Mouse (Mus musculus): ENCODE data around the gene Myom1. TPM values are rescaled to one million over a fixed set of nuclear protein-coding genes. Genes with fewer than 3 reads are reported as not detected.

Gene Myom1
- total RNA-seq, 2 experiments from 2014 or later = 1.8 to 2.1 TPM

GRCm38 (mm10) chr17:71046856-71047255, 44.4 kb downstream of the Myom1 start:
- intact Hi-C loops (cut with DNase I) = no loop called here
- DNase-seq = no peak

DNA sequence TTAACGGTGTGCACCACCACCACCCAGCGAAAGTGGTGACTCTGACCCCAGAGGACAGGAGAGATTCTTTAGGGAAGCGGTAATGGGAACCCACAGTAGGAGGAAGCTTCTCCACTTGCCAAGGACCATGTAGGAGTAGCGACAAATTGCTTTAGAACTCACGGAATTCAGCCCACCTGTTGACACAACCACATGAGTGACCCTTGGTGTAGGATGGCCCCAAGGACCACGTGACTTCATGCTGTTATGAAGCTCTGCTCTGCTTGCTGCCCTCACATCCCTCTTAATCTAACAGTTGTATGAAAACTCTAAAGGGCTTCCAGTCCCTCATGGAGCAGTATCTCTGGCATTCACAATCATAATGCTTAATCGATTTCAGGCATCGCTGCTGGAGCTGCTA, 46.9 kb downstream of the Myom1 start:
- intact Hi-C loops (cut with DNase I) = no loop called here
- no peak for DNase-seq

DNA sequence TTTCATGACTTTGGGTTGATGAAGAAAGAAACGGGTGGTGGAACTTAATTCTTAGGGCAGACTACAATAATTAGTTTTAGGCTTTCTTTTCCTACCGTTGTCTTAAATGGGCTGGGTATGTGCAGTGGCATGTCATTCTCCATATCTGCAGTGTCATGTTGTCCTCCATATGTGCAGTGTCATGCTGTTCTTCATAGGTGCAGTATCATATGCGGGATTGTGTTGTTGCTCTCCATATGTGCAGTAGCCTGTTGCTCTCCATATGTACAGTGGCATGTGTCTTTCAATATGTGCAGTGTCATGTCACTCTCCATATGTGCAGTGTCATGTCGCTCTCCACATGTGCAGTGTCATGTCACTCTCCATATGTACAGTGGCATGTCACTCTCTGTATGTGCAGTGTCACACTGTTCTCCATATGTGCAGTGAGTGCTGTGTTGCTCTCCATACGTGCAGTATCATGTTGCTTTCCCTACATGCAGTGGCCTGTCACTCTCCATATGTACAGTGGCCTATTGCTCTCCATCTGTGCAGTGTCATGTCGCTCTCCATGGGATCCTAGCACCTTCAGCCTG, 50.8 kb downstream of the Myom1 start:
- no peak for DNase-seq
- intact Hi-C loops (cut with DNase I) = no loop called here

GRCm38 (mm10) chr17:71055203-71055894, 52.9 kb downstream of the Myom1 start:
- intact Hi-C loops (cut with DNase I) = no loop called here
- no peak for DNase-seq

- intact Hi-C loops (cut with DNase I) = no loop called here
- DNase-seq = no peak
Measured at GRCm38 (mm10) chr17:71056405-71056804, 54.0 kb downstream of the Myom1 start.

- intact Hi-C loops (cut with DNase I) = no loop called here
- DNase-seq = no peak
Measured at GRCm38 (mm10) chr17:71057758-71058157, 55.3 kb downstream of the Myom1 start.

DNA sequence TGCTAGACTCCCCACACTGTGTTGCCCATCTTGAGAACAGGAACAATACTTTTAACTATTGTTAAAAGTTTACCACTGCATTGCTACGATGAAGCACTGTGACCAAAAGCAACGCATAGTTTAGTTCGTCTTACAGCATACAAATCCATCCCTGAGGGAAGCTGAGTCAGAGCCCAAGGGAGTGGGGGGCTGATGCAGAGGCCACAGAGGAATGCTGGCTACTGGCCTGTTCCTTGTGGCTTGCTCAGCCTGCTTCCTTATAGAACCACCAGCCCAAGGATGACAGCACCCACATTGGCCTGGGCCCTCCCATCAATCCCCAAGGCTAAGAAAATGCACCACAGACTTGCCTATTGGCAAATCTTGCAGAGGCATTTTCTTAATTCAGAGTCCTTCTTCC, 56.8 kb downstream of the Myom1 start:
- intact Hi-C loops (cut with DNase I) = no loop called here
- no peak for DNase-seq

DNA sequence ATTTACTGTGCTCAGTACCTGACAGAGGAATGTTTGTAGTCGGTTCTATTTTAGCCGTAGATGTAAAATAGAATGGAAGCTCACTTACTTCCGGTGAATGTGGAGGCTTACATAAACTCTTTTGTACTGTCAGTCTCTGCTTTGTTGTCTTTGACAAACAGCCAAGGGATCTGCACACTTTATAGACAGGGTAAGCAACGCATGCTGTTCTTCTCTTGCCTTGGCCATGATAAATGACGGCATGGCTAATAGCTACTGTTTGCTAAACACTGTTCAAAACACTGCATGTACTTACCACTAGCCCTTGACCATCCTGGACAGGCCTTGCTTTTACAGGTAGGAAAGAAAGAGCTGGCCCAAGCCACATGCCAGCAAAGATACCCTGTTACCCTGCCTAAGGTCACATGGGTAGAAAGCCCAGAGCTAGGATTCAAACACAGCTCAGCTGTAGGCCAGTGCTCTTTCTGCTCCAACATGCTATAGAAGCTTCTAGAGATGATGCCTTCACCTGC, 59.7 kb downstream of the Myom1 start:
- no peak for DNase-seq
- intact Hi-C loops (cut with DNase I) = loop anchor here (5.0 kb wide), 1 partner anchor 135 kb away; no protein-coding TSS in a partner anchor

DNA sequence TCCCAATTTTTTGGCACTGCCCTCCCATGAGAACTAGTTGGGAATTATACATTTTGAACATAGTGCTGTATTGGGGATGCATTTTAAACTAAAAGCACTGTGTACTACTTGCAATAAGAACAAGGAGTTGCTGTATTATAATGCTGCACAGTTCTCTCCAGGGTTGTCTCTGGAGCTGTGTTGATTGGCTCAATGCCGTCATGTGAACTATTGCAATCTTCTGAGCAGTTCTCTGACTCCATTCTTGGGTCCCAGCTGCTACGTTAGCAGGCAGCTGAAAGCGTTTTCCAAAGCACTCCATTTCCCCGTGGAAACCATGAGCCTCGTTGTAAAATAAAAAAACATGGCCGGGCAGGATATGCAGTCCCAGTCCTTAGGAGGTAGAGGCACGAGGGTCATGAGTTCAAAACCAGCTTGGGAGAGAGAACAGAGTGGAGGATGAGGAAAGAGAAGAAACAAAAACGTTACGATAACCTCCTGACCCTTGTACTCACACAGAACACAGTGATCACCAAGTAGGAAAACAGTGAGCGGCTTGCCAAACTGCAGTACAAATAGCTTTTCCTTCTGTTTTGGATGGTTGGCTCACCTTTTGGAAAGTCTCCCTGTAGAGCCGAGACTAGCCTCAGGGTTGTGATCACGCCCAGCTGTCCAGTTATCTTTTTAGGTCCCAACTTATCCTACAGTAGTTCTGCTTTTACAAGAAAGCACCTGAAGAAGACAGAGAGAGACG, 60.6 kb downstream of the Myom1 start:
- DNase-seq = no peak
- intact Hi-C loops (cut with DNase I) = loop anchor here (5.0 kb wide), 1 partner anchor 134 kb away; no protein-coding TSS in a partner anchor

GRCm38 (mm10) chr17:71064463-71065014, 62.1 kb downstream of the Myom1 start:
- DNase-seq = no peak
- intact Hi-C loops (cut with DNase I) = loop anchor here (5.0 kb wide), 1 partner anchor 133 kb away; no protein-coding TSS in a partner anchor

GRCm38 (mm10) chr17:71065127-71065526, 62.7 kb downstream of the Myom1 start:
- intact Hi-C loops (cut with DNase I) = no loop called here
- no peak for DNase-seq

GRCm38 (mm10) chr17:71069176-71069575, 66.7 kb downstream of the Myom1 start:
- intact Hi-C loops (cut with DNase I) = no loop called here
- DNase-seq = no peak

DNA sequence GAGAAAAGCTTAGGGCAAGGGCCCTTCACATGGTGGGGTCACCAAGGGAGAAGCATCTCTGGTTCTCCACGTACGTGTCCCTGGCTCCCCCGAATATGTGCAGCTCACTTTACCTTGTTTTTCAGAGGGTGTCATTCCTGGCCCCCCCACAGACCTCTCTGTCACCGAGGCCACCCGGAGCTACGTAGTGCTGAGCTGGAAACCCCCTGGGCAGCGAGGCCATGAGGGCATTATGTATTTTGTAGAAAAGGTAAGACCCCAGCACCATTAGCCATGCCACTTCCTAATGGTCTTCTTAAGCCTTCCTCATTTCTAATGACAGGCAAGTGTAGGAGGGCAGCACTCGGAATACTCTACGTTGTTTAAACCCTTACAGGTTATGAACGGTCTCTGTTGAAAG, 69.5 kb downstream of the Myom1 start:
- intact Hi-C loops (cut with DNase I) = no loop called here
- DNase-seq = no peak

- intact Hi-C loops (cut with DNase I) = no loop called here
- DNase-seq = no peak
Measured at GRCm38 (mm10) chr17:71074386-71074785, 72.0 kb downstream of the Myom1 start.

DNA sequence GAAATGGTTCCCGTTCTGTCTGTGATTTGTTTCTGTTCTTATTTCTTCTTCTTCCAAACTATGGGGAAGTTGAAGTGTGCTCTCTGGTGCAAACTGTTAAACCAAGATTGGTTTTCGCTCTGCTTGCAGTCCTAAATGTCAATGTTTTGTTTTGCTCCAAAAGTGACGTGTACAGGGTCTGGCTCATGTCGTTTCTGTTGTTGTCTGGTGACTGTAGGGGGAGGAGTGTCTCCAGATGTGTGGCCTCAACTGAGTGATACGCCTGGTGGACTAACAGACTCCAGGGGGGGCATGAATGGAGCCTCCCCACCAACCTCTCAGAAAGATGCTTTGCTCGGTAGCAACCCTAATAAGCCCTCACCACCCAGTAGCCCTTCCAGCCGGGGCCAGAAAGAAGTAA, 79.6 kb downstream of the Myom1 start:
- intact Hi-C loops (cut with DNase I) = no loop called here
- DNase-seq = no peak

GRCm38 (mm10) chr17:71086969-71087368, 84.5 kb downstream of the Myom1 start:
- intact Hi-C loops (cut with DNase I) = no loop called here

DNA sequence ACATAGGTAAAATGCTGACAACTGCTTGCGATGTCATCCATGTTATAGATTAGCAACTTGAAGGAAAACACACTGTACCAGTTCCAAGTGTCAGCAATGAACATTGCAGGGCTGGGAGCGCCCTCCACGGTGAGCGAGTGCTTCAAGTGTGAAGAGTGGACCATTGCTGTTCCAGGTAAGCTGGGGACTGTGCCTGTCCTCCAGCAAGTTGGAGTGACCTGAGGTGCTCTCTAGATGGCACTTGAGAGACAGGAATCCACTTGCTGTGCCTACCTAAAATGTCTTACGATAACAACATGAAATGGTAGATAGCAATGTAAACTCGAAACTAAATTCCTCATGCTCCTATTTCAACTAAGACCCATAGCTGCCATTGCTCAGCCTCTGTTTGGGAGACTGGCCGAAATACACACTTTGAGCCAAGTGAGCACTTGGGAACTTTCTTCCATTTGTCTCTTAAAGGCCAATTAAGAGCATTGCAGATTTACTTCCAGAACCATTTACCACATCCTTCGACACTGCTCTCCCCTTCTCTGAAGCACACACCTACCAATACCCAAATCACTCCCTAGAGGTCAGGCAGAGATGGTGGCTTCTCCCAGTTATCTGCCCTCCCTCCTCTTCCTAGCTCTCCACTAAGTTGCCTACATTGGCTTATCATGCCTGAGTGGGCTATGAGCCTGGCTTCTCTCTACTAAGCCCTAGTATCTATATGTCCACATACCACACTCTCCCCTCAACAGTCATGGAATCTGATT, 85.1 kb downstream of the Myom1 start:
- intact Hi-C loops (cut with DNase I) = no loop called here
- no peak for DNase-seq

More at GRCm38 (mm10) chr17:71086969-71087368, 84.5 kb downstream of the Myom1 start:
- DNase-seq = no peak

DNA sequence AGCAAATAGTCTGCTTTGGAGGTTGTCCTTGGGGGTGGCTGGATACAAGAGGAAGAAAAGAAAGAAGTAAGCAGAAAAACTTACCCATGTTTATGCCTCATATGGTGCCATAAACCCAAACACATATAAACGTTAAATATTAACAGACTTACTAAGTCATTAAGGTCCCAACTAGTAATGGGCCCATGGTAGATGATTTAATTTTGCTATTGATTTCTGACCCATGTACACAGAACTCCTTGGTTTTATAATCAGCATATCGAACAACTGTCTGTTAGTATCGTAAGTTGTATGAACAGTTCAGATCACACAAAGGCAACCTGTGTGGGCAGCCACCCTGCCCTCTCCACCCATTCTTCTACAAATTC, 85.7 kb downstream of the Myom1 start:
- intact Hi-C loops (cut with DNase I) = no loop called here
- DNase-seq = no peak

DNA sequence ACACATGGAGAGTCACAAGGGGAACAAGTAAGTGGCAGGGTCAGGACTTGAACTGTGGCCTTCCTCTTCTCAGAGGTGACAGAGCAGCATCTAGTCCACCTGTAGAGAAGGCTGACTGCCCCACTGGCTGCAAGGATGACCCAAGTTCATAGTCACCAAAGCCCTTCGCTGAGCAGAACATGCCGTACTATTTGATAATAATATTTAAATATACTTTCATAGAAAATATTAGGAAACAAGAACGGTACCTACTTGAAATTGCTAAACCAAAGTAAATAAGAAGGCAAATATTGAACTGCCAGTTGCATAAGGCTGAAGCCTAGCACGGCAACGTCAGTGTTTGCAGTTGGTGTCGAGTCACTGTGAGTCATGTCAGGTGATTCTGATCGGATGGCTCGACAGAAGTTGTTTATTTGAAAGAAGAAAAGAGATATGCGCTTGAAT, 86.6 kb downstream of the Myom1 start:
- intact Hi-C loops (cut with DNase I) = no loop called here

GRCm38 (mm10) chr17:71089781-71090480, 87.5 kb downstream of the Myom1 start:
- no peak for DNase-seq
- intact Hi-C loops (cut with DNase I) = no loop called here

More for the DNA sequence above, 86.6 kb downstream of the Myom1 start:
- DNase-seq = no peak

Data from left cerebral cortex, postnatal 4 days (tissue).